Mouse (Mus musculus): ENCODE measurements around the gene Gpr33.

Gene Gpr33

DNA sequence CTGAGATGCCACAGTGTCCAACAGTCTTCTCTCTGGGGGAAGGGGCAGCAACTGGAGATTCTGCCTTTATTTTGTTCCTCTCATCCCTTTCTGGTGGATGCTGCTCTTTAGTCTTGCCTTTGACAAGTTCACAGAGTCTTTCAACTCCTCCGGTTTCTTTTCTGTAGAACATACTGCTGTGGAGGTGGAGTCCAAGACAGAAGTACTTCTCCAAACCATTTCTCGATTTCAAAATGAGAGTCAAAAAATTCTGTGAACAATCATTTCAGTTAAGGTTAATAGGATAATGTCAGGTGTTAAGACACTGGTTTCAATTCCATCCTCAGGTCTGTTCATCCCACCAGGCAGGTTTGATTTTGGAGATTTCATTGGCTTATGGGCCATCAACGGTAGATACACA is at the start of gene Gpr33:
Gene Gpr33, minus strand, starts transcription at position 101 of the 400 bp plus-strand sequence.
- DNase-seq (ENCODE audit: low read depth, low spot score) = no peak

DNA sequence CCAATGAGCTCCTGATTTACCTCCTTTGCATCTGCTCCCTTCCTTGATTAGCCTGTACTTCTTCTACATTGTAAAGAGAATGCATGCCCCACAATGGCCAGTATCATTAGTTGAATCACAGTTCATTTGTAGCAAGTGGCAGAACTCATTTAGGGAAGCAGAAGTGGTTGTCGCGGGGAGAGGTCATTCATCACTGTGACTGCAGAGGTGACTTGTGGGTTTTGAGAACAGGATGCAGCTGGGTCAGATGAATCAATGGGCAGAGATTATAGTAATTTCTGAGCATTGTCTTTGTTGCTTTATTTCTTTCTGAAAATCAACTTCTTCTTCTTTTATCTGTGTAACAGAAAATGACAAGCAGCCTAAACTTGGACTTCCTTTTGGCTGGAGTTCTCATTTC is 21.5 kb upstream of the Gpr33 start:
- DNase-seq (ENCODE audit: low read depth, low spot score) = no peak

DNA sequence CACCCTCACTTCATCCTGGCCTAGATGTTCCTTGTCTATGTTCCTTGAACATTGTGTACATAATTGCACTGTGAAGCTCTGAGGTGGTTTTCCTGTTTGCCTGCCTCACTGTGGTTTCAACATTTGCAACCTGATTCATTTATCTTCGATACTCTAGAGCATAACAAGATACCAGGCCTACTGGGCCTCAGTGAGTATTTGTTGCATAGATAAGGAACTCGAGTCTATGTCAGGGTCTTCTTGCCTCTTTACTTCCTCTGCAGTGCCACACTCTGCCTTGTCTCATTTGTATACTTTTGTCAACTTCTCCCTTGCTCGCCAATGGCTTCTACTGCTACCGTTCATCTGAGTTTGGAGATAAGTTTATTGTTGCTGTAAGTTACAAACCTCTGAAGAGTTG is 18.5 kb upstream of the Gpr33 start:
- DNase-seq (ENCODE audit: low read depth, low spot score) = no peak

DNA sequence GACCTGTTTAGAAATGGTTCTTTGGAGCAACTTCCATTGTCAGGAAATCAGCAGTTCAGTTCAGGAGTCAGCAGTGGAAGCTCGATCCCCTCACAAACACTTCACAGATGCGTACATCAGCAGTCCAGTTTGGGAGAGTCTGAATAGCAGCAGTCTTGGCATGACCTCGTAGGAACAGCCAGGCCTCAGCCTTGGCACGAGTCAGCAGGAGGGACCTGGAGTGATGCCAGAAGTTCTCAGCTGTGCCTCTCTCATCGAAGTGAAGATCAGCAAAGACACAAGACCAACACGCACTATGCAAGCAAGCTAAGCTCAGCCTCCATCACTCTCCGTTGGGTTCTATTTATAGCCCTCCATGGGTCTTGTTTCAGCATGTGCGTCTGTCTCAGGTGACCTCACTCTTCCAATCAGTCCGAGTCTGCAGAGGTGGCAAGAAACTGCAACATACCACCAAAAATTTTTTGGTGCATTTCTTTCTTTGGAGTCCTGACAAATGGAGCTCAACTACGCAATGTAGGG is 15.0 kb upstream of the Gpr33 start:
- no peak for DNase-seq (ENCODE audit: low read depth, low spot score)

- DNase-seq (ENCODE audit: low read depth, low spot score) = no peak
Measured at GRCm38 (mm10) chr12:52038352-52038751, 10.5 kb upstream of the Gpr33 start.

DNA sequence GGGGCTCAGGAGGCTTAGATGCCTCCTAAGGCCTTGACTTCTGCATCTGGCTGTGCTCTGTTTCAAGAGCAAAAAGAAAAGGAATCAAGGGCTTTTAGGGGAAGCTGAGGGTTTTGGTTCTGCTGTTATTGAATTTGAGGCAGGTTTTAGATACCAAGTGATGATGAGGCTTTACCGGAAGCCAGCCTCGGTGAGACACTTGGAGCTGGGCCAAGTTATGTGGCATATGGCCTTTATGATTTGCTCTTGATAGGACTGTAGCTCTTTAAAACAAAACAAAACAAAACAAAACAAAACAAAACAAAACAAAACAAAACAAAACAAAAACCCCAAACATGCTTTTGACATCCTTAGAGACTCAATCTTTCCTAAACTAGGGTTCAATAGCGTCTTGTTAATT is 7.1 kb upstream of the Gpr33 start:
- no peak for DNase-seq (ENCODE audit: low read depth, low spot score)

- DNase-seq (ENCODE audit: low read depth, low spot score) = no peak
Measured at GRCm38 (mm10) chr12:52032276-52032675, 4.4 kb upstream of the Gpr33 start.

DNA sequence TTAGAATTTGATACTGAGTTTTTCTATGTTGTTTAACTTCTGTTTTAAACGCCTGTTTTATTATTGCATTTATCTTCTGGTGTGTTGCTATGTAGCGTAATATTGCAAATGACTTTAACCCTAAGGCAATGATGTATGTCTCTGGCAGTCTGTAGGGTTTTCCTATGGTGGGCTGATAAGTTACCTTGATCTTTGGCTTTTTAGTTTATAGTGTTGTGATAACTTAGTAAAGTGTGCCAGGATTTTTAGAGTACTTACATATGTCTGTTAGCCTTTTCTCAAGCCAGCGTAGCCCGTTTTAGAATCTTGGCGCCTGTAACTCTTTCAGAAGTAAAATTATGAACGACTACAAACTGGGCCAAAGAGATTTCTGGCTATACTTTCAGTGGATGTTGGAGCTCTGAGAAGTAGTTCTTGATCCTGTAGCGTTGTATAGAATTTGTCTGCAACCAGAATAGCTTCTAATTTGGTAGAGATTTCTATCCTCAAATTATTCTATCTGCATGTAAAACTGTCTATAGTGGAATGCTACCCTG is 13.3 kb downstream of the Gpr33 start:
- no peak for DNase-seq (ENCODE audit: low read depth, low spot score)

GRCm38 (mm10) chr12:52014044-52014443 is 13.8 kb downstream of the Gpr33 start:
- no peak for DNase-seq (ENCODE audit: low read depth, low spot score)

DNA sequence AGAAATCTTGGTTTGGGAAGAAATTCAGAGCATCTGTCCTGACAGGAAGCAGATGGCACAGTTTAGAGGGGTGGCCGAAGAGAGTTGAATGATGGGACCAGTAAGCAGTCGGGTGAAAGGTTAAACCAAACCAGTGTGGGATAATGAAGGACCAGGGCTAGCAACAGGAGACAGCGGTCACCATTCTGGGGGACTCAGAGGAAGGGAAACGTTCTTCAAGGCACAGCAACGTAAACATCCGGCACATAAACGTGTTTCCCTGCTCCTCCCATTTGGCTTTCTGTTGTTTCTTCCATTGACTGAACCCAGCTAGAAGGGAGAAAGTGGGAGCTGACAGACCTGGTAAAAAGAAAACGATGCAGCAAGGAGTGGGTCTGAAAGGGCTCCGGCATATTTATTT is 14.6 kb downstream of the Gpr33 start:
- no peak for DNase-seq (ENCODE audit: low read depth, low spot score)

GRCm38 (mm10) chr12:52012159-52012558 is 15.7 kb downstream of the Gpr33 start:
- DNase-seq (ENCODE audit: low read depth, low spot score) = no peak

- no peak for DNase-seq (ENCODE audit: low read depth, low spot score)
Measured at GRCm38 (mm10) chr12:52010630-52010961, 17.3 kb downstream of the Gpr33 start.

DNA sequence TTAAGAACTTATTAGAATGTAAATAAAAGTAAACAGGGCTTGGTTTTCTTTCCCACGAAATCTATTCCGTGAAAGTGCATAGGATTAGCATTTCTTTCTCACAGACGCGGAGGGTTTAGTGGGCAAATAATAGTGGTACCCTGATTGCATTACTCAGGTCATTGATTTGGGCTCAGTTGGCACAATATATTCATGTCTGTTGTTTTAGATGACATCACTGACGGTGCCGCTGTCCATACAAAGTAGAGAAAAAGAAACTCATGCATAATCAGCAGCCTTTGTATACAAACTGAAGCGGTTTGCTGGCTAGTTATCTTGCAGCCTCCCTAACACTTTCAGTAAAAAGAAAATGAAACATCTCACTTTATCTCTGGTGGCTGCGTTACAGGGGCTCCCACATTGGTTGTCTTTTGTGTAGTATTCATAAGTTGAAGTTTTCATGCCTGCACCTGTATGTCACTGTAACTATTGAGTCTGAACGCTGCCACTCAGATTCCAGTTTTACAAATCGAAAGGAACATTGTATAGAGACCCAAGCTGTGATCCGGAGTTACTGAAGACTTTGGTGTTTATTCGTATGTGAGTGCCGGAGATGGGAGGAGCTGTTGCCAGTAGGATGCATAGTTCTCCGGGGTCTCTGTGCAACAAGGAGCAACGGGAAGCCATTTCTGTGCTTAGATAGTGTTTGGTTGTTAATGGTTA is 17.8 kb downstream of the Gpr33 start:
- DNase-seq (ENCODE audit: low read depth, low spot score) = no peak

DNA sequence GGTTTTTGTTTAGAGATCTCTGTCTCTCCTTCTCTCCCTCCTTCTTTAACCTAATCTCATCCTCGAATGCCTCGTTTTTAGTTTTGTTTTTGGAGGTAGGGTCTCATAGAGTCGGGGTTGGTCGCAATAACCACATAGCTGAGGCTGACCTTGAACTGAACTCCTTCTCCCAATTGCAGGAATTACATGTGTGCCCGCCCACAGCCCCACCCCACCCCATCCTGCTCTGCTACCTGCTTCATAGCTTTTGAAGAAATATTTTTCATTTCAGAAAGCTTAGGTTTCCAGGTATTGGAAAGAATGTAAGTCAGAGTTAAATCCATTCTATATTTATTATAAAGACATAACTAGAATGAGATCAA is 21.2 kb downstream of the Gpr33 start:
- DNase-seq (ENCODE audit: low read depth, low spot score) = no peak

GRCm38 (mm10) chr12:52005877-52006632 is 21.8 kb downstream of the Gpr33 start, which contains the start of gene Dtd2:
Gene Dtd2, minus strand, starts transcription at chr12:52006501.
- peak; percentile 66 for DNase-seq (ENCODE audit: low read depth, low spot score)

DNA sequence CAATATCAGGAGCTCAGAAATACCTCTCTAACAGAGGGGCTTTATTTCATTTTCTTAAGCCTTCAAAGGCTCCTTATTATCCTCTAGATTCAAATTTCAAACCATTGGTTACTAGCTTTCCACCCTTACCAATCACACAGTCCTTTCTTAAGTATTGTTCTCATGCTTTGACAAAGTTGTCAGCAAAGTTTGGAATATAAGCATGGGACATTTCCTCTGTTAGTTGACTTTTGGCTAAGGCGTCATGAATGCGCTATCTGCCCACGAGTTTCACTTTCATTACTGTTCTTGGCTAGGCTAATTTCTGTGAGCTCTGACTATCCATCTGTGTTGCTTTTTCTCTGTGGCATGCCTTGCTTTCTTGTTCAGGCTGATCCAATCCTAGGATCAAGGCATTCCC is 25.1 kb downstream of the Gpr33 start:
- no peak for DNase-seq (ENCODE audit: low read depth, low spot score)

DNA sequence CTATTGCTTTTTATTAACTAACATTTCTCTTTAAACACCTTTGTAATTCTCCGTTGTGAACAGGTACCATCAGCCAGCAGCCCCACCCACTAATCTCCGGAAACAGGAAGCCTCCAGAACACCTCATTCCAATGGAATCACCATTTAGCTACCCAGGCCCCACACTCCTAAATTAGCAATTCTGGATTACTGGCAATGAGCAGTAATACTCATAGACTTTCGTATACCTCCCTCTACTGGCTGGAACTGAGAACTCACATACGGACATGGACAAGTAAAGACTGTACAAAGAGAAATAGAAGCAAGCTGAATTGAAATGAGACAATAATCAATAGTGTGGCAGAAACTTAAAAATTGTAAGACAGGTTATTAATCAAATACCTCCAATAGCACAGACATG is 26.3 kb downstream of the Gpr33 start:
- peak; percentile 69 for DNase-seq (ENCODE audit: low read depth, low spot score)

DNA sequence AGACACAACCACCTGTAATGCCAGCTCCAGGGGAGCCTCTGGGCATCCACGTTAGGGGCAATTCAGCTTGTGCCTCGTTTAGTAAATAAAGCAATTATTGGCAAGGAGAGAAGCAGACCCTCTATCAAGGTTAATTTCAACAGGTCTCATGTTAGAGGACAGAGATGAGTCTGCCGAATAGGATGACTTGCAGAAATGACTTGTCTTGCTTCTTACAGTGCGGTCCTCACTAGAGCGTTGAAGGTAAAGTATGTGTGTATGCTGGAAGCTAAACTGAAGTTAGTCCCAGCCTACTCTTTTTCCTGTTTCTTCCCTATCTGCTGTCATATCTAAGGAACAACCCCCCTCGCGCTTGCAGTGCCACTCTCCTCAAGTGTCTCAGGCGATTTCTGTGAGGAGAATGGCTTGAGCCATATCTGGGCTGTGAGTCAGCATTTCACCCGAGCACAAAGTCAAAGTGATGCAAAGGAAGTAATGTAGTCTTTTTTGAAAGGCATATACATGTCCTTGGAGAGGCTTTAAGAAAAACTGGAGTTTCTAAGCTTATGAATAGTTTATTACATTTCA is 29.4 kb downstream of the Gpr33 start:
- DNase-seq (ENCODE audit: low read depth, low spot score) = no peak

GRCm38 (mm10) chr12:51995738-51996536 is 31.9 kb downstream of the Gpr33 start:
- DNase-seq (ENCODE audit: low read depth, low spot score) = no peak

GRCm38 (mm10) chr12:51990629-51991028 is 37.2 kb downstream of the Gpr33 start:
- DNase-seq (ENCODE audit: low read depth, low spot score) = no peak

- DNase-seq (ENCODE audit: low read depth, low spot score) = no peak
Measured at GRCm38 (mm10) chr12:51988536-51988935, 39.3 kb downstream of the Gpr33 start.

- no peak for DNase-seq (ENCODE audit: low read depth, low spot score)
Measured at GRCm38 (mm10) chr12:51985826-51986225, 42.0 kb downstream of the Gpr33 start.

Measured in telencephalon, adult 2 months (tissue).